Mouse (Mus musculus) mouse trophoblast stem cell (cell line): ENCODE data around the gene Hoxa13.

ENCODE experiments used
- in situ Hi-C, 2 experiments: fragments of 300-500 bp; cut with MseI, MboI; formaldehyde crosslinking; loops; 2 replicates in 1 of 2; 3 replicates in 1 of 2; pipeline ENCODE4 v1.15.1; 2025

Hoxa13 gene

DNA sequence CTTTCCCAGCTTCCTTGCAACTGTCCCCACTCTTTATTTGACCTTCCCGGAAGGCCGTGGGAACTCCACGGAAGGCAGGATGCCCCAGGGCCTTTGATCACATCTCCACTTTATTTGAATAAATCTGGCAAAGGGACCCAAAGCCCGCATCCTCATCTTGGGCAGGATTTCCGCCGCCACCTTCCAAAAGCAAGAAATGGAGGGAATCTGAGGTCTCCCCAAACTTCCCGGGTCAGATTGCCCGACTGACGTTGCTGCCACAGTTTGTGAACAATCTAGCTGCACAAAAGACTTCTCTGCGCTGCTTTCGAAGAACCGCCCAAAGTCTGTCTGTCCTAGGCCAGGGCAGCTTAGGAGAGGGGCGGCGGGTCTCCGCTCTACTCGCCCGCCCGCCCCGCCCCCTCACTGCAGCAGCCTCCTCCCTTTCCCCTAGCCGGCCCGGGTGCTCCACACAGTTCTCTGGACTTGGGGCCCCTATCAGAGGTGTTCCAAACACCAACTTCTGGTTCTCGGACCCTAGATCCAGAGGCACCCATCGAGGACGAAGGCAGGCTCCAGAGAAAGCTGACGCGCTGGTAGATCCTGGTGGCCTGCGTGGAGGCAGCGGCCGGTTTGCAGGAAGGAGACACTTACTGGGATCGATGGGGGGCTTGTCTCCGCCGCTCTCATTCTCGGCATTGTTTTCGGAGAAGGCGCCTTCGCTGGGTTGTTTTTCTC lies 35.6 kb downstream of the Hoxa13 start:
- in situ Hi-C loops: loop anchor here in 1 of 2 experiments (25.0 kb wide), 1 partner anchor 613 kb away; no protein-coding TSS in a partner anchor

DNA sequence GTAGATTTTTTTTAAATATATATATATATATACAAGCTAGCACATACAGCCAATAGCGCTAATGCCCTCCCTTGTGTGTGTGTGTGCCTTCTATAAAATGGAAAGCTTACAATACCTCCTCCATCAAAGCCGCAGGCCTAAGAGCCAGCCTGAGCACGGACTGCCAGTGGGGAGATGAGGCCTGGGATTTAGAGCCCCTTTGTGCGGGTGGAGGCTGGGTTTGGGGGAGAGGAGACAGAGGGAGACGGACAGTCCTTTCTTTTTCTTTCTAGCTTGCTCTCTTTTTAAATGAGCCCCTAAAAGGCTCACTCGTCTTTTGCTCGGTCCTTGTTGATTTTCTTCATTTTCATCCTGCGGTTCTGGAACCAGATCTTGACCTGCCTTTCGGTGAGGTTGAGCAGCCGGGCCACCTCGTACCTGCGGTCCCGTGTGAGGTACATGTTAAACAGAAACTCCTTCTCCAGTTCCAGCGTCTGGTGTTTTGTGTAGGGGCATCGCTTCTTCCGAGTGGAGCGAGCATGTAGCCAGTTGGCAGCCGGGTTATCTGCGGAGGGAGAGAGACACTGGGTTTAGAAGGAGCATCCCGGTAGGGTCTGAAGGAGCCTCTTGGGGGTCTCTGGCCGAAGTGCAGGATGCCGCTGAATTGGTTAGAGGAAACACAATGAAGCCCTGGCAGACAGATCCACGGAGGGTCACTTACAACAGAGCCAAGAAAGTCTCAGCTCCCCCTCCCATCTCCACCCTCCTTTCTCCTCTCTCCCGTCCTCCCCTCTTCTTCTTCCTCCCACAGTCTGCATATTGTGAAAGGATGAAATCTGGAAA lies 36.5 kb downstream of the Hoxa13 start:
- in situ Hi-C loops: loop anchor here in 1 of 2 experiments (25.0 kb wide), 1 partner anchor 612 kb away; no protein-coding TSS in a partner anchor

DNA sequence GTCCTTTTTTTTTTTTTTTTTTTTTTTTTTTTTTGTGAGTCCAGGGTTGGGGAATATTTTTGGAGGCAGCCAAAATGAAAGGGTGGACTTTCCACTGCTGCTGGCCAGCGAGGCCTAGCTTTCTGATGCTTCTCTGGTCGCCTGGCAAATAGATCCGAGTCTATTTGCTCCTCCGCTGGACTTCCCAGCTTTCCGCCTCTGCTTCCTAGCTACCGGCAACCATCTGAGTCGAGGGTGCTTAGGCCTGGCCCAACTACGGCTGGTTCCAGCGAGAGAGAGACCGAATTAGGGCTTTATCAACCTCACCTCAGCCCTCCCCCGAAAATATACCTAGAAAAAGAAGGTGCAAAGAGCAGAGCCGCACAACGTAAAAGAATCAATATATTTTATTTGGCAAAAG lies 38.0 kb downstream of the Hoxa13 start:
- in situ Hi-C loops: loop anchor here in 1 of 2 experiments (25.0 kb wide), 1 partner anchor 610 kb away; no protein-coding TSS in a partner anchor

DNA sequence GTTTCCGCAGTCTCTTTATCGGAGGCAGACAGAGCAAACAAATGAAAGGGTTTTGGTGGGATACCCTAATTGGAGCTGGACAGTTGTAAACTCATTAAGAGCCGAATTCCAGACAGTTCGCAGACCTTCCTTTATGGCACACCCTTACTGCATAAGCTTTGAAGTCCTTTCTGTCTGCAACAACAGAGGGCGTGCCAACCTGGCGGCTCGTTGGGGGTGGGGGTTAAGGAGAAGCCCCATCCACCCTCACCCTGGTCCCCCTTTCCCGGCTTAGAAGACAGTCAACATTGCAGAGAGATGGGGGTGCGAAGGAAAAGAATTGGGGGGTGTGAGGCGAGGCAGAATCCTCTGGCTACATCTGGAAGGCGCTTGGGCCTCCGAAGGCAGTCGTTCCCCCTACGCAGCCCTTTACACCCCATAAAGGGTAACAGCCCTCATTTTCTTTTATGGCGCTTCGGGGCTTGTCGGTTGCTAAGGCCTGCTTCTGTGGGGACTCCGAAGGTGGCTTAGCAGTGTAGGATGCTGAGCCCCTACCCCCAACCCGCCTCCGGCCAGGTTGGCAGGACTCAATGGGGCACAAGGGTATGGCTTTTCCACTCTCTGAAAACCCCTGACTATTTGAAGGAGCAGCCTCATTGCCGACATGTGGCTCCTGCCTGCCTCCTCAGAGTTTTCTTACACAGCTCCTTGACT lies 38.5 kb downstream of the Hoxa13 start:
- in situ Hi-C loops: loop anchor here in 1 of 2 experiments (25.0 kb wide), 1 partner anchor 610 kb away; no protein-coding TSS in a partner anchor

DNA sequence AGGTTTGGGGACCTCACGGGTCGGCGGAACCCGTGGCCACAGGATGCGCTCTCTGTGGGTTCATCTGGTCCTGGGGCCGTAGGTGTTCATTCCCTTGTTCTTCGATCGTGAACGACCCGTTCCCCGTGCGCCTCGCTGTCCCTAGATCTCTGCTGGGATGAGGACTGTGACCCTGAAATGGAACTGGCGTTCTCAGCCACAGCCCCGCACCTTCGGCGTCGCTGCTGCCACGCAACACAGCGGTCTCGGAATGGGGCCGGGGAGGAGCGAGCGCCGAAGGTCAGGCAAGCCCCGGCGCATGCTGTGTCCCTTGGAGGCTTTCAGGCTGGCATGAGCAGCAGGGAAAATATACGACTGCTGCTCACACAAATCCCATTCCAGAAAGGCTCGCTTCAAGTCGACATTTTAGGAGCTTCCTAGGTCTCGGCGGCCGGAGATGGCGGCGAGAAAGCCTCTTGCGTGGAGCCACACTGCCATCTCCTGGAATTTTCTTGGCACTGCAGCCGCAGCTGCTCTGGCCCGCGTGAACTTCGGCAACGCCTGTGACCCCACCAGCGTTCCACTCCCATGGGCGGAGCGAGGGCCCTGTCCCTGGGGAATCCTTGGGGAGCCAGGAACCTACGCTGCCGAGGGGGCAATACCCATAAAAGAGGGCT lies 39.2 kb downstream of the Hoxa13 start, which contains the start of gene Hoxa7:
TSS of gene Hoxa7 (minus strand) at position 518 of the 656 bp plus-strand sequence.
- in situ Hi-C loops: loop anchor here in 1 of 2 experiments (25.0 kb wide), 1 partner anchor 609 kb away; no protein-coding TSS in a partner anchor

DNA sequence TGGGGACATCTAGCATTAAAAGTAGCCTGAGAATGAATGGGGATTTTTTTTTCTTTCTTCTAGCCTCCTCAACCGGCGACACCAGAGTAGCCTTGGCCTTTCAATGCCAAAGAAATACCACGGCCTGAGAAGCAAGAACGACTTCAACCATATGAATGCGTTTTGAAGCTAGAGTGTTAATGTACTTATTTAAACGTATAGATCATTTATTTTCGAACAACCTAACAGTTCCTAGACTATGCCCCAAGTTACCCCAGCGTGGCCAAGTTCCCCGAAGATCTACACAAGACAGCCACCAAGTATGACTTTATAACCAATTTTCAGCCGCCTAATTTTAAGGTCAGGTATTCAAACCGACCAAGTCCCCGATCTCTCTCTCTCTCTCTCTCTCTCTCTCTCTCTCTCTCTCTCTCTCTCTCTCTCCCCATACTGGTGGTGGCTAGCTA lies 39.8 kb downstream of the Hoxa13 start:
- in situ Hi-C loops: loop anchor here in 1 of 2 experiments (25.0 kb wide), 1 partner anchor 609 kb away; no protein-coding TSS in a partner anchor

DNA sequence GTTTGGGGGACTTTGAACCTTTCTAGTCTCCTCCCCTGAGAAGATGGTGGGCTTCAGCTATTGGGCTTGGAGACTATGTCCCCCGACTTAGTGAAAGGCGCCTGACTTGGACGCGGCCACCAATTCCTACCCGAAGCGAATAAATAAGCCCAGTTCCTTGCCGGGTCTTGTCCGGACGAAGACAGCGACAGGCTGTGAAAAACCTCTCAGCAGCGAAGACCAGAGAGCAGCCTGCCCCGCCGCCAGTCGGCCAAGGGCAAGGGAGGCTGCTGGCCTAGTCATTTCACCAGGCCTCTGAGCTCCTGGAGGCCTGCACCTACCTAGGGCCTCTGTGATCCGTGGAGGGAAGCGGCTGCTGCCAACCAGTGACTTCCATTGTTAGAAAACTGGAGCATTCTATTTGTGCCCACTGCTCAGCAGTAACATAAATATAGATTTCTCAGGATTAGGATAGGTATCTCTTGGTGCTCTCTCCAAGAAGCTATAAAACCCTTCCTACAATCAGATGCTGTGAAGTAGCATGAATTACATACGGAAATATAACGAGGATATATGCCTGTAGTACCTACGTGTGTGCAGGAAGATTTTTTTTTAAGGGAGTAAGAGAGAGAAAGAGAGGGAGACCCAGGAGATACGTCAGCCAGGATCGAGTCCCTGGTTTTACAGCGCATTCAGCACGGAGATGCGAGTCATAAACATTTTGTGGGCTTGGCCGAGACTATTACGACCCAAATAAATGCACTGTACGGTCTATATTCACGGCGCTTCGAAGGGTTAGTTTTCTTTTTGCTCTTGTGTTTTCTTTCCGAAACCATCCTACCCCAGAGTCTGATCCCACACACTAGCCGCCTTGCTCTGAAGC lies 40.4 kb downstream of the Hoxa13 start:
- in situ Hi-C loops: loop anchor here in 1 of 2 experiments (25.0 kb wide), 1 partner anchor 608 kb away; no protein-coding TSS in a partner anchor

DNA sequence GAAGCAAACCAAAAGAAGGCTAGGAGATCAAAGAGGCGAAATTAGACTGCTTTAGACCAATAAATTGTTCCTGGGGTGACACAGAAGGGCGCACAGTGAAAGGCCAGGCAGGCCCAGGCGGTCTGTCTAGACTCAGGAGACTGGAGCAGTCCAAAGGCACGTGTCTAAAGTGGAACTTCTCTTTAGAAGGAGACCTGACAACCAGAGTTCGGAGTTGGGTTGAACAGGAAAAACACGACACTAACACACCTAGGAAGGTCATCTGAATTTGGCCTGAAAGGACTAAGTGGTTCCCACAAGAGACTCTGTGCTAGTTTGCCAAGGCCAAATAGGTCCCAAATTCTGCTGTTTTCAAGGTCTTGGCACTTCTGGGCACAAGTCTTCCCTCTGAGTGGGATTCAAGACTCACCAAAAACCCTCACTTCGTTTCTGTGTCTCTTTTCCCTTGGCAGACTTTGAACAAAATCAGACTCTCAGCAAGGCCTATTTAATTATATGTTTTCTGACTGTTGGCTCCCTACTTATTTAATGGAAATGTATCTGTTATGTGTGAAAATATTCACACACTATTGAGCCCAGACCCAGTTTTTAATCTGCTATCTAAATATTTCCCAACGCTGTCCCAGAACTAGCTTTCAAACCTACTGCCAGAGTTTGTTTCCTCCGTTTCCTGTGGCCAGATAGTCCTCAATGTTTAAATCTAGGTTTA lies 41.3 kb downstream of the Hoxa13 start:
- in situ Hi-C loops: loop anchor here in 1 of 2 experiments (25.0 kb wide), 1 partner anchor 607 kb away; no protein-coding TSS in a partner anchor

DNA sequence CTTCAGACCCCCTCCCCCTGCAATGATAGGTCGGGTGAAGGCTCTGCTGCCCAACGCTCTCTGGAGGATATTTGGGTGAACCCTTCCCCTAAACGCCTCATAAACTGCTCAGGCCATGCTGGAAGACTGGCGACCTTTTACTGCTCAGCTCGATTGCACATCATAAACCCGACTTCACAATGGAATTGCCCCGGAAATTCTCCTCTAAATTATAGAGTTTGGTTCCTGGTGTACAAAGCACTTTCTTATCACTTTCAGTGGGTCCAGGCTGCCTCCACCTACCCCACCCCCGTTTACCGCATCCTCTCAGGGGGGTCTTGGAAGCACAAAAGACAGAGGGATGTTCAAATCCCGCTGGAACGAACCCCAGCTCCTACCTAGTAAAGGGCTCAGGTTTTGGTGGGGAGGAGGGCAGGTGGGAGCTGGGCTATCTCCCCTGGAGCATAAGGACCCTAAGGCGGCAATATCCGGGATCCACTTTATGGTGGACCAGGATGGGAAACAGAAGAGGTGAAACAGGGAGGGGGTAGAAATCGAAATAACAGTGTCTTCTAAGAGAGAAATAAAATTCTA lies 42.0 kb downstream of the Hoxa13 start:
- in situ Hi-C loops: loop anchor here in 1 of 2 experiments (25.0 kb wide), 1 partner anchor 606 kb away; no protein-coding TSS in a partner anchor

DNA sequence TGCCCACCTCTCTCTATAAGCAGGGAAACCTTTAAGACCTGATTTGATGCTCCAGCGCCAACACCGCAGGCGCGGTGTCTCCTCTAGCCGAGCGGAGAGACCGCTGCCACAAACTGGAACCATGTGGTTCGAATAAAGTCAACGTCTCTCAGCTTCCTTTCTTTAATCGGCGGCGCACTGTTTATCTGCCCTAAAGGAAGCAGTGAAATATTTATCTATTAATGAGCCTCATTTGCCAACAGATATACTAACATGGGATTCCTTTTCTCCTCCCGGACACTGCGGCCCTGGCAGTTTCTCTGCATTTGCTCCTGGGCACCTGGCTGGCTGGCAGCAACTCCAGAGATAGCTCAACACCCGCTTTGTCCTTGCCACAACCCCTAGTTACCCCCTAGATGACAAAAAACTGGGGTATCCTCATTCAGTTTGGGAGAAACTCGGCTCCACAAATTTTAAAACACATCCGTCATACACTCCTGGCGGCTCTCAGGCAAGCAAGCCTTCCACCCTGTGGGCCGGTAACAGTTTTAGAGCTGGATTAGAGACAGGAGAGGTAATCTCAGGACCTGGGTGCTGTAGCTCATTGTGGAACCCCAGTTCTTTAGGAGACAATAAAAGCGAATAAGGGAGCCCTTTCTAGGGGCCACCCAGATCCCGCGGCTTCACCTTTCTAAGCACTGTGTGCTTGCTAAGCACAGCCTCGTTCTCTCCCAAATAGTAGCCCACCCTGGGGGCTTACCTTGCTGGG lies 42.6 kb downstream of the Hoxa13 start:
- in situ Hi-C loops: loop anchor here in 1 of 2 experiments (25.0 kb wide), 1 partner anchor 606 kb away; no protein-coding TSS in a partner anchor

DNA sequence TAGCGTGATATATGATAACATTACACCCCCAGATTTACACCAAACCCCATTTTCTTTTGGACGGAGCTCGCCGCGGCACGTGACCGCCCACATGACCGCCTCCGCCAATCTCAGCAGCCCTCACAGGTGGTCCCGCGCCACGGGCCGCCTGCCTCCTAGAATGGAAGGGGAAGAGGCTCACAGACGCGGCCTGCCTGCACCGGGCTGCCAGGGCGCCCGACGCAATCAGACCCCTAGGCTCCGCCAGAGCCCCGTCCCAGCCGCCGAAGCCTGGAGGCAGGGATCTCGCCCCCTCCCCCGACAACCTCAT lies 43.3 kb downstream of the Hoxa13 start:
- in situ Hi-C loops: loop anchor here in 1 of 2 experiments (25.0 kb wide), 1 partner anchor 605 kb away; no protein-coding TSS in a partner anchor

DNA sequence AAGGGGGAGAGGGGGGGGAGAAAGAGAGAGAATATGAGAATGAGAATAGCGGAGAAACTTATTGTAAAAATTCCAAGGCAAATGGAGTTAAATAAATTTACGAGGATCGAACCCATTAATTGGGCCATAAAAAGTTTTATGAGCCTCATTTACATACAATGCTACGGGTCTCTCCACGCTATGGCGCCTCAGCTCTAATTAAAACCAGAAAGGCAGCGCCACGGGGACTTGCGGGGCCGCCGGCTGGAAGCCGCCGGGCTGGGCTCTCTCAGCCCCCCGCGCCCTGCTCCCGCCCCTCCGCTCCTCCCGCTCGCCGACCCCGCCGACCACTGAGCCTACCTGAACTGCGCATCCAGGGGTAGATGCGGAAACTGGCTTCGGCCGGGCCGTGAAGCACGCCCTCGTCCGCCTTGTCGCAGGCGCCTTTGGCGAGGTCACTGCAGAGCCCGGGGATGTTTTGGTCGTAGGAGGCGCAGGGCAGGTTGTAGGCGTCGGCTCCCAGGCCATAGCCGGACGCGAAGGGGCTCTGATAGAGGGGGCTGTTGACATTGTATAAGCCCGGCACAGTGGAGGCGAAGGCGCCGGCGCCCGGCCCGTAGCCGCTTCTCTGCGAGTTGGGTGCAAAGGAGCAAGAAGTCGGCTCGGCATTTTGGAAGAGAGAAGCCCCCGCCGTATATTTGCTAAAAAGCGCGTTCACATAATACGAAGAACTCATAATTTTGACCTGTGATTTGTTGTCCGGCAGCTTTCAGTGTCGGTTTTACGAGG lies 43.8 kb downstream of the Hoxa13 start:
- in situ Hi-C loops: loop anchor here in 1 of 2 experiments (25.0 kb wide), 1 partner anchor 605 kb away; no protein-coding TSS in a partner anchor

DNA sequence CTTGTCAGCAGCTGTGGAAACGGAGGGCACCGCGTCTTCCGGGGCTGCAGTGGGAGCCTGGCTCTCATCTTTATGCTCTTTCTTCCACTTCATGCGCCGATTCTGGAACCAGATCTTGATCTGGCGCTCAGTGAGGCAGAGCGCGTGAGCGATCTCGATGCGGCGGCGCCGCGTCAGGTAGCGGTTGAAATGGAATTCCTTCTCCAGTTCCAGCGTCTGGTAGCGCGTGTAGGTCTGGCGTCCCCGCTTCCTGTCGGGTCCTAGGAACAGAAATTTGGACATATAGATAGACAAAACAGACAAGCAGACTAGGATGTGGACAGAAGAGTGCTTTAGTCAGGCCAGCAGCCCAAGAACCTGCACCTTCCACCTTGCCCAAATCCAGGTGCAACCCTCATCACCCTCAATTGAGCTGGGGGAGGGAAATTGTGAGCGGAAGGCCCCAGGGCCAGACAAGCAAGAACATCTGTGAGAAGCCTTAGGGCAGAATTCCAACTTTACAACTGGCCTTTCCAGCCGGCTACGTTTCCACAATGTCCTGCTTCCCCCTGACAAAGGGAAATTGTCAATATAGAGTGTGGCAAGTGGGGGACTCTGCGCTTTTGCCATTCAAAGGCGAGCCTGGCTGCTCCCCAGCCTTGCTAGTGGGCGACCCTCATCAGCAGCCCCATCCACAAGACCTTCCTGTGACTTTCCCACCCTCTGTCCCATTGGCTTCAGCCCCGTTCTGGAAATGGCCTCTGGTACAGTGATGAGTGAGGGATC lies 44.7 kb downstream of the Hoxa13 start:
- in situ Hi-C loops: loop anchor here in 1 of 2 experiments (25.0 kb wide), 1 partner anchor 604 kb away; no protein-coding TSS in a partner anchor

DNA sequence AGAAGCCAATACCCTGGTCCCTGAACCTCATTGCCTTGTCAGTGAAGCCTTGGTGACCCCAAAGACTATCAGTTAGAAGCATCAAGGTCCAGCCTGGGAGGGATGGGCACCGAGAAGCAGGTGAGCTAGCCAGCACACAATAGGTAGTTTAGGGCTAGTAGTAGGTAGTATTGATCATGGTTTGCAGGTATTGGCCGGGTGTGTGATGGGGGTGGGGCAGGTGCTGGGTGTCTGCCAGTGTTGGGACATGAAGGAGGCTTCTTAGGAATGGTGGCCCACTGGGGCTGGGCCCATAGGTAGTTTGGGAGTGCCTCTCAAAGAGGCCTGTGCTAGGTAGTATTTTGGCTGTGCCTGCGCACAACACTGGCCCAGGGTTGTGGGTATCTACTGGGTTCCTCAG lies 45.6 kb downstream of the Hoxa13 start:
- in situ Hi-C loops: loop anchor here in 1 of 2 experiments (25.0 kb wide), 1 partner anchor 603 kb away; no protein-coding TSS in a partner anchor

DNA sequence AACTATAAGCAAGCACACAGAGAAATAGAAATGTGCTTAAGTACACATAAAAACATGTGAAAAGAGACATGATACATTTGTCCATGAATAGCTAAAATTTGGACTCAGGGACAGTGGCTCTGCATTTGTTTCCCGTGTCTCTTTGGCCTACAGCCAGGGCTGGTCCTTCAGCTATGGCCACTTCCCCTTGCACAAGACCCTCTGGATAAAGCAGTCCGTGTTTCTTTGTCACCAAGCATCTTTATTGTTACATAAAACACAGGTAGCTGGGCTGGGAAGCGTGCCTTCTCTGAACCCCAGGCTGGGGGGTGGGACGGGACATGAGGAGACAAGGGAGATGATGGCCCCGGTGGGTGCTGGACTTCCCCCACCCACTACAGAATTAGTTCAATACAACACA lies 46.4 kb downstream of the Hoxa13 start:
- in situ Hi-C loops: loop anchor here in 1 of 2 experiments (25.0 kb wide), 1 partner anchor 602 kb away; no protein-coding TSS in a partner anchor
